Mouse (Mus musculus) kidney, adult 2 months (tissue): Measurements from ENCODE around the gene Lrp3.

ENCODE experiments used
- CTCF ChIP-seq: fragments of 200-500 bp; conservative IDR thresholded peaks from 2 replicates; pipeline ENCODE4 v1.5.1; 2011; ENCODE audit warnings: low read depth, mild to moderate bottlenecking, control low read depth, low read length, moderate library complexity, mixed read lengths; ENCODE audit not compliant: insufficient read depth, insufficient read length
- POLR2A ChIP-seq: fragments of 200-500 bp; IDR thresholded peaks from one replicate; pipeline ENCODE4 v1.6.1; 2011; ENCODE audit warnings: low read depth, low read length, control low read depth

DNA sequence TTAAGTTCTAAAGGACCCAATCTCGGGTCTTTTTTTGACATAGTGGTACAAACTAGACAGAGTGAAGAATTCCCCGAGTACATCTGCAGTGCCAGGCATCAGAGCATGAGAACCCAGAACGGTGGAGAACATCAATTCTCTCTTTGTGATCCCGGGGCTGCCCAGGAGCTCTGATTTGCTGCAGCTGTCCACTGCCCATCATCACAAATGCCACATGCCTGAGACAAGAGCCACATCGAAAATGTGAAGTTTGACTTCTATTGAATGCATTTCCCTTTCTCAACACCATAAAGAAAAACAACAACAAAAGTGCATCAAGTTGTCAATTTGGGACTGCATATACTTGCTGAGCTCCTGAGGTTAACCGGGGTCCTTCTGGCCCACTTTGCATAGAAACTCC lies 52.9 kb downstream of the Lrp3 start:
- TF ChIP-seq POLR2A (no peak), CTCF (no peak)
